Mouse (Mus musculus): ENCODE results near the gene Pakap. TPM values are rescaled to one million over a fixed set of nuclear protein-coding genes. Genes with fewer than 3 reads are reported as not detected.

Gene Pakap
- polyA plus RNA-seq, 1 experiment: 0.78 TPM

- no peak for DNase-seq
- Histone ChIP-seq H3K36me3 (ENCODE audit: control insufficient read depth, insufficient read depth, low read length) (no peaks in the 10 kb centered on the region), H3K27me3 (replicated peaks; ENCODE audit: control insufficient read depth, insufficient read depth, low read length) (no peaks in the 10 kb centered on the region), H3K27ac (ENCODE audit: insufficient read depth, low read depth, low read length) (no peak overlapping the region), H3K4me3 (ENCODE audit: insufficient read depth, low read depth, low read length) (no peak overlapping the region), H3K4me1 (ENCODE audit: control insufficient read depth, insufficient read depth, low read length) (no peaks in the 10 kb centered on the region)
- WGBS: 64% methylated on average over 5 of the region's 5 CpGs
- TF ChIP-seq POLR2A (IDR thresholded peaks at IDR 0.05; ENCODE audit: low read depth, low read length): no peak
- TF ChIP-seq CTCF (conservative IDR thresholded peaks at IDR 0.05; ENCODE audit: insufficient read depth, insufficient read length, low read depth, low read length): no peak
These were observed 84.4 kb downstream of the Pakap start for GRCm38 (mm10) chr4:57652185-57652904.

- H3K36me3 ChIP-seq (ENCODE audit: control insufficient read depth, insufficient read depth, low read length): no peaks in the 10 kb centered on the region
- WGBS: 58% methylated on average over 1 of the region's 1 CpGs
- no peak for TF ChIP-seq POLR2A (IDR thresholded peaks at IDR 0.05; ENCODE audit: low read depth, low read length)
- no peak for TF ChIP-seq CTCF (conservative IDR thresholded peaks at IDR 0.05; ENCODE audit: insufficient read depth, insufficient read length, low read depth, low read length)
- H3K4me3 ChIP-seq (ENCODE audit: insufficient read depth, low read depth, low read length): no peak overlapping the region
- DNase-seq: no peak
- no peaks in the 10 kb centered on the region for H3K27me3 ChIP-seq (replicated peaks; ENCODE audit: control insufficient read depth, insufficient read depth, low read length)
- H3K4me1 ChIP-seq (ENCODE audit: control insufficient read depth, insufficient read depth, low read length): no peaks in the 10 kb centered on the region
- H3K27ac ChIP-seq (ENCODE audit: insufficient read depth, low read depth, low read length): no peak overlapping the region
These were observed 88.0 kb downstream of the Pakap start for GRCm38 (mm10) chr4:57655966-57656365.

- Histone ChIP-seq H3K36me3 (ENCODE audit: control insufficient read depth, insufficient read depth, low read length) (no peaks in the 10 kb centered on the region), H3K27me3 (replicated peaks; ENCODE audit: control insufficient read depth, insufficient read depth, low read length) (no peaks in the 10 kb centered on the region), H3K4me1 (ENCODE audit: control insufficient read depth, insufficient read depth, low read length) (no peaks in the 10 kb centered on the region), H3K4me3 (ENCODE audit: insufficient read depth, low read depth, low read length) (no peak overlapping the region), H3K27ac (ENCODE audit: insufficient read depth, low read depth, low read length) (no peak overlapping the region)
- 95% methylated on average over 12 of the region's 12 CpGs for WGBS
- no peak for DNase-seq
- TF ChIP-seq CTCF (conservative IDR thresholded peaks at IDR 0.05; ENCODE audit: insufficient read depth, insufficient read length, low read depth, low read length) (no peak), POLR2A (IDR thresholded peaks at IDR 0.05; ENCODE audit: low read depth, low read length) (no peak)
These were observed 88.4 kb downstream of the Pakap start for GRCm38 (mm10) chr4:57656388-57656787.

- no peaks in the 10 kb centered on the region for H3K4me1 ChIP-seq (ENCODE audit: control insufficient read depth, insufficient read depth, low read length)
- H3K27ac ChIP-seq (ENCODE audit: insufficient read depth, low read depth, low read length): no peak overlapping the region
- no peaks in the 10 kb centered on the region for H3K36me3 ChIP-seq (ENCODE audit: control insufficient read depth, insufficient read depth, low read length)
- no peak for DNase-seq
- H3K27me3 ChIP-seq (replicated peaks; ENCODE audit: control insufficient read depth, insufficient read depth, low read length): no peaks in the 10 kb centered on the region
- WGBS: 87% methylated on average over 3 of the region's 3 CpGs
- TF ChIP-seq CTCF (conservative IDR thresholded peaks at IDR 0.05; ENCODE audit: insufficient read depth, insufficient read length, low read depth, low read length) (no peak), POLR2A (IDR thresholded peaks at IDR 0.05; ENCODE audit: low read depth, low read length) (no peak)
- H3K4me3 ChIP-seq (ENCODE audit: insufficient read depth, low read depth, low read length): no peak overlapping the region
These were observed 88.9 kb downstream of the Pakap start for GRCm38 (mm10) chr4:57656861-57657260.

- no peaks in the 10 kb centered on the region for H3K4me1 ChIP-seq (ENCODE audit: control insufficient read depth, insufficient read depth, low read length)
- no peak for DNase-seq
- WGBS: 47% methylated on average over 4 of the region's 4 CpGs
- no peaks in the 10 kb centered on the region for H3K36me3 ChIP-seq (ENCODE audit: control insufficient read depth, insufficient read depth, low read length)
- TF ChIP-seq CTCF (conservative IDR thresholded peaks at IDR 0.05; ENCODE audit: insufficient read depth, insufficient read length, low read depth, low read length): no peak
- no peak for TF ChIP-seq POLR2A (IDR thresholded peaks at IDR 0.05; ENCODE audit: low read depth, low read length)
- no peaks in the 10 kb centered on the region for H3K27me3 ChIP-seq (replicated peaks; ENCODE audit: control insufficient read depth, insufficient read depth, low read length)
- H3K4me3 ChIP-seq (ENCODE audit: insufficient read depth, low read depth, low read length): no peak overlapping the region
- H3K27ac ChIP-seq (ENCODE audit: insufficient read depth, low read depth, low read length): no peak overlapping the region
These were observed 92.5 kb downstream of the Pakap start for GRCm38 (mm10) chr4:57660470-57660869.

GRCm38 (mm10) chr4:57666101-57666500 lies 98.1 kb downstream of the Pakap start:
- Histone ChIP-seq H3K27me3 (replicated peaks; ENCODE audit: control insufficient read depth, insufficient read depth, low read length) (no peaks in the 10 kb centered on the region), H3K4me3 (ENCODE audit: insufficient read depth, low read depth, low read length) (no peak overlapping the region), H3K4me1 (ENCODE audit: control insufficient read depth, insufficient read depth, low read length) (no peaks in the 10 kb centered on the region), H3K36me3 (ENCODE audit: control insufficient read depth, insufficient read depth, low read length) (no peaks in the 10 kb centered on the region), H3K27ac (ENCODE audit: insufficient read depth, low read depth, low read length) (no peak overlapping the region)
- TF ChIP-seq POLR2A (IDR thresholded peaks at IDR 0.05; ENCODE audit: low read depth, low read length): no peak
- TF ChIP-seq CTCF (conservative IDR thresholded peaks at IDR 0.05; ENCODE audit: insufficient read depth, insufficient read length, low read depth, low read length): no peak
- DNase-seq: no peak
- 69% methylated on average over 3 of the region's 3 CpGs for WGBS

GRCm38 (mm10) chr4:57670813-57671469 lies 103.0 kb downstream of the Pakap start:
- no peaks in the 10 kb centered on the region for H3K27me3 ChIP-seq (replicated peaks; ENCODE audit: control insufficient read depth, insufficient read depth, low read length)
- no peak overlapping the region for H3K4me3 ChIP-seq (ENCODE audit: insufficient read depth, low read depth, low read length)
- no peak overlapping the region for H3K27ac ChIP-seq (ENCODE audit: insufficient read depth, low read depth, low read length)
- 63% methylated on average over 7 of the region's 7 CpGs for WGBS
- DNase-seq: peak; percentile 33
- H3K36me3 ChIP-seq (ENCODE audit: control insufficient read depth, insufficient read depth, low read length): no peaks in the 10 kb centered on the region
- no peak for TF ChIP-seq POLR2A (IDR thresholded peaks at IDR 0.05; ENCODE audit: low read depth, low read length)
- TF ChIP-seq CTCF (conservative IDR thresholded peaks at IDR 0.05; ENCODE audit: insufficient read depth, insufficient read length, low read depth, low read length): no peak
- peaks cover 12% of the 10 kb centered on the region; the same call in 1 of the 2 replicates for H3K4me1 ChIP-seq (ENCODE audit: control insufficient read depth, insufficient read depth, low read length)
